Mouse (Mus musculus) spleen, adult 2 months (tissue): ENCODE measurements at regions not wholly inside any gene's neighbourhood (a gene's known extent, or its start where the extent isn't known, plus 50 kb on each side); places are given as distances from the start of the nearest gene placed in this dataset.

Experiments used
- DNase-seq, 2 experiments: peaks; one replicate each; pipeline versions ENCODE4 v3.0.0 to v3.0.0-alpha.2; 2012 to 2021; ENCODE audit warnings: low spot score in 2 of 2, low read depth in 1 of 2
- H3K27ac ChIP-seq: fragments of 200-500 bp; 2 replicates; pipeline ENCODE4 v1.5.1; 2012; ENCODE audit warnings: low read length, inconsistent platforms; ENCODE audit not compliant: insufficient read depth
- H3K27me3 ChIP-seq: fragments of 200-500 bp; 2 replicates; pipeline ENCODE4 v1.6.1; 2012; ENCODE audit warnings: mild to moderate bottlenecking, moderate library complexity, low read length, inconsistent platforms; ENCODE audit not compliant: control insufficient read depth, insufficient read depth
- H3K36me3 ChIP-seq: fragments of 200-500 bp; 2 replicates; pipeline ENCODE4 v1.6.1; 2012; ENCODE audit warnings: mild to moderate bottlenecking, low read length, inconsistent platforms; ENCODE audit not compliant: control insufficient read depth, insufficient read depth
- H3K4me1 ChIP-seq: fragments of 200-500 bp; 2 replicates; pipeline ENCODE4 v1.6.1; 2011; ENCODE audit warnings: inconsistent platforms; ENCODE audit not compliant: control insufficient read depth, insufficient read depth, insufficient read length
- H3K4me3 ChIP-seq: fragments of 200-500 bp; 2 replicates; pipeline ENCODE4 v1.5.1; 2011; ENCODE audit warnings: mild to moderate bottlenecking, inconsistent platforms; ENCODE audit not compliant: insufficient read depth, insufficient read length; ENCODE audit errors: extremely low read depth
- CTCF ChIP-seq: fragments of 200-500 bp; IDR thresholded peaks from 2 replicates; pipeline ENCODE4 v1.5.1; 2011; ENCODE audit warnings: mild to moderate bottlenecking, inconsistent platforms; ENCODE audit not compliant: insufficient read depth, insufficient read length, insufficient replicate concordance; ENCODE audit errors: extremely low read depth
- POLR2A ChIP-seq: fragments of 200-500 bp; IDR thresholded peaks from 2 replicates; pipeline ENCODE4 v1.6.1; 2011; ENCODE audit warnings: low read depth, low read length, inconsistent platforms
- WGBS: fragments of 180-500 bp; shearing (Covaris S2); methylation state at CpG from one replicate; pipeline ENCODE4 v1.1.7; 2018; 5-methylcytosine and 5-hydroxymethylcytosine counted together

GRCm38 (mm10) chr16:92883821-92884272, 57.9 kb upstream of the Runx1 start:
- no peaks in the 10 kb centered on the region for H3K27me3 ChIP-seq
- H3K27ac ChIP-seq, result no peak overlapping the region
- peaks cover 8% of the 10 kb centered on the region; the same call in 1 of the 2 replicates for H3K4me1 ChIP-seq
- no peak for DNase-seq
- no peak overlapping the region for H3K4me3 ChIP-seq
- no peak for TF ChIP-seq POLR2A
- no peak for TF ChIP-seq CTCF
- H3K36me3 ChIP-seq, result no peaks in the 10 kb centered on the region
- WGBS, result 25% methylated on average over 12 of the region's 12 CpGs

GRCm38 (mm10) chr16:92880356-92881043, 54.6 kb upstream of the Runx1 start:
- H3K4me1 ChIP-seq, result peaks cover 8% of the 10 kb centered on the region; the same call in 1 of the 2 replicates
- TF ChIP-seq CTCF, result no peak
- no peak for TF ChIP-seq POLR2A
- WGBS, result 66% methylated on average over 3 of the region's 3 CpGs
- no peak overlapping the region for H3K4me3 ChIP-seq
- H3K36me3 ChIP-seq, result no peaks in the 10 kb centered on the region
- no peak overlapping the region for H3K27ac ChIP-seq
- DNase-seq, result no peak
- H3K27me3 ChIP-seq, result no peaks in the 10 kb centered on the region

GRCm38 (mm10) chr16:92878081-92878480, 52.1 kb upstream of the Runx1 start:
- Histone ChIP-seq H3K27ac (no peak overlapping the region), H3K27me3 (no peaks in the 10 kb centered on the region), H3K4me1 (peaks cover 10% of the 10 kb centered on the region; the same call in 1 of the 2 replicates), H3K36me3 (no peaks in the 10 kb centered on the region), H3K4me3 (no peak overlapping the region)
- WGBS, result 89% methylated on average over 10 of the region's 10 CpGs
- no peak for TF ChIP-seq POLR2A
- TF ChIP-seq CTCF, result no peak
- no peak for DNase-seq
